Comparison of ENCODE assay signal across 10 mouse cellular contexts in genomic region chr9:62360889-62361288, GRCm38 (mm10). TPM values are rescaled to one million over a fixed set of nuclear protein-coding genes. Genes with fewer than 3 reads are reported as not detected.
DNase-seq lines count a peak whose midpoint lies in the region; ATAC-seq lines count a peak whose summit lies in the region.
"Had no signal": no experiment of that assay in that cellular context is flagged by ENCODE, and none has a peak within 500 bp of the region (broad histone marks: within the 10 kb centered on the region; RNA-seq: fewer than 3 reads in every experiment).

No protein-coding gene starts in this region.

- H3K4me3 ChIP-seq in heart, embryonic 14.5 days (ENCODE audit: control insufficient read depth in 1 of 2, insufficient read depth in 1 of 2, low read depth in 1 of 2, low read length in 2 of 2) = no peak overlapping the region
- no peak overlapping the region for H3K4me3 ChIP-seq in lung, embryonic 15.5 days
- no peak overlapping the region for H3K4me3 ChIP-seq in limb, embryonic 13.5 days

- peaks cover 53 to 87% of the 10 kb centered on the region in 2 experiments for H3K4me1 ChIP-seq in heart, embryonic 14.5 days (ENCODE audit: control insufficient read depth in 2 of 2, insufficient read depth in 2 of 2, low read length in 2 of 2)
- peaks cover 90% of the 10 kb centered on the region for H3K4me1 ChIP-seq in lung, embryonic 15.5 days
- peaks cover 89% of the 10 kb centered on the region for H3K4me1 ChIP-seq in limb, embryonic 13.5 days

- H3K36me3 ChIP-seq in heart, embryonic 14.5 days (ENCODE audit: control insufficient read depth, insufficient read depth, low read length) = peaks cover 34% of the 10 kb centered on the region
- H3K36me3 ChIP-seq in lung, embryonic 15.5 days = peaks cover 4% of the 10 kb centered on the region; the same call in 1 of the 2 replicates
- peaks cover 24% of the 10 kb centered on the region for H3K36me3 ChIP-seq in limb, embryonic 13.5 days

- H3K27me3 ChIP-seq in heart, embryonic 14.5 days (ENCODE audit: control insufficient read depth, insufficient read depth, low read length) = no peaks in the 10 kb centered on the region
- no peaks in the 10 kb centered on the region for H3K27me3 ChIP-seq in lung, embryonic 15.5 days
- no peaks in the 10 kb centered on the region for H3K27me3 ChIP-seq in limb, embryonic 13.5 days

- H3K4me2 ChIP-seq in heart, embryonic 14.5 days (ENCODE audit: low read length) = no peak overlapping the region; the same call in 1 of the 2 replicates
- H3K4me2 ChIP-seq in lung, embryonic 15.5 days = no peak overlapping the region
- H3K4me2 ChIP-seq in limb, embryonic 13.5 days (replicated peaks) = no peak overlapping the region

- no peak overlapping the region for H3K9ac ChIP-seq in heart, embryonic 14.5 days (ENCODE audit: low read length)
- no peak overlapping the region for H3K9ac ChIP-seq in lung, embryonic 15.5 days
- peak overlapping the region; percentile 19; the same call in 1 of the 2 replicates for H3K9ac ChIP-seq in limb, embryonic 13.5 days

- DNase-seq in adrenal gland, postnatal 14 days = peak; percentile 62
- DNase-seq in adrenal gland, adult 18-20 months (ENCODE audit: low spot score in 2 of 2) = no peak
- no peak for DNase-seq in heart, postnatal 25 days (ENCODE audit: low spot score)
- no peak for DNase-seq in lung, postnatal 14 days
- DNase-seq in embryo, embryonic 9.5 days (ENCODE audit: extremely low spot score) = no peak
- DNase-seq: gastrocnemius, postnatal 10 days; right cerebral cortex, adult 18-20 months had no signal

- H3K9me3 ChIP-seq in heart, embryonic 14.5 days (ENCODE audit: control insufficient read depth, low read length) = no peaks in the 10 kb centered on the region
- H3K9me3 ChIP-seq in lung, embryonic 15.5 days = no peaks in the 10 kb centered on the region
- no peaks in the 10 kb centered on the region for H3K9me3 ChIP-seq in limb, embryonic 13.5 days

- no peak for ATAC-seq in heart, embryonic 14.5 days (ENCODE audit: insufficient number of reproducible peaks, insufficient read depth, low FRiP score, low read depth)
- no peak for ATAC-seq in lung, embryonic 15.5 days (ENCODE audit: borderline replicate concordance, extremely low read depth, low FRiP score, low TSS enrichment)
- no peak for ATAC-seq in limb, embryonic 13.5 days (ENCODE audit: low FRiP score, low read depth)

- 32% methylated on average over 4 of the region's 4 CpGs for WGBS in heart, embryonic 14.5 days
- 36% methylated on average over 4 of the region's 4 CpGs for WGBS in lung, embryonic 15.5 days
- WGBS in limb, embryonic 13.5 days = 39% methylated on average over 4 of the region's 4 CpGs

- peak overlapping the region; percentile 20 to 39; a peak in 3 of 4 replicates for H3K27ac ChIP-seq in heart, embryonic 14.5 days (replicated peaks in 1 of 2; ENCODE audit: control insufficient read depth in 1 of 2, insufficient read depth in 1 of 2, low read depth in 2 of 2, low read length in 2 of 2)
- H3K27ac ChIP-seq in lung, embryonic 15.5 days = peak overlapping the region; percentile 27; the same call in 1 of the 2 replicates
- no peak overlapping the region; the same call in 1 of the 2 replicates for H3K27ac ChIP-seq in limb, embryonic 13.5 days

- intact Hi-C loops in heart, postnatal 25 days (cut with DNase I) = no loop called here

RNA-seq across cellular contexts. Expression of gene Anp32a, which starts 19.8 kb away (rescaled TPM):
- 379 and 408 TPM in 2 replicates for total RNA-seq in adrenal gland, postnatal 14 days (2021)
- total RNA-seq in adrenal gland, adult 18-20 months (2021) = 100 to 1,000 TPM; 275 to 337 TPM
- 92.8 and 109 TPM in 2 replicates for polyA plus RNA-seq in heart, embryonic 14.5 days (2014; fragmentation: Nextera tagmentation; extraction: Ambion mirVana)
- 100 to 1,000 TPM; 186 to 202 TPM for total RNA-seq in heart, postnatal 25 days (2021)
- 182 and 184 TPM in 2 replicates for polyA plus RNA-seq in lung, embryonic 15.5 days (2015; fragmentation: Nextera tagmentation; extraction: Ambion mirVana)
- 214 and 225 TPM in 2 replicates for polyA plus RNA-seq in limb, embryonic 13.5 days (2015; fragmentation: Nextera tagmentation; extraction: Ambion mirVana)
